Mouse (Mus musculus) midbrain, embryonic 15.5 days (tissue): ENCODE data around the gene Enpp6. TPM values are rescaled to one million over a fixed set of nuclear protein-coding genes. Genes with fewer than 3 reads are reported as not detected.
"Not testable (repeated sequence)": the region's sequence is repeated elsewhere in the genome, so short reads cannot be mapped to it uniquely, and the experiment has no call there.

Experiments used
- ATAC-seq: fragments of 200-750 bp; cut with Nextera tagmentation; replicated peaks from 2 replicates; pipeline ENCODE4 v1.8.0; 2017; ENCODE audit warnings: moderate TSS enrichment
- H3K27ac ChIP-seq: fragments of 300-500 bp; sonication (generic); 2 replicates; pipeline ENCODE4 v1.5.1; 2015; ENCODE audit warnings: mild to moderate bottlenecking, inconsistent platforms
- H3K27me3 ChIP-seq: fragments of 300-500 bp; sonication (generic); replicated peaks from 2 replicates; pipeline ENCODE4 v1.6.1; 2015; ENCODE audit warnings: inconsistent platforms
- H3K36me3 ChIP-seq: fragments of 300-500 bp; sonication (generic); replicated peaks from 2 replicates; pipeline ENCODE4 v1.6.1; 2015; ENCODE audit warnings: inconsistent platforms
- H3K4me1 ChIP-seq: fragments of 300-500 bp; sonication (generic); 2 replicates; pipeline ENCODE4 v1.6.1; 2015; ENCODE audit warnings: inconsistent platforms
- H3K4me2 ChIP-seq: fragments of 300-500 bp; sonication (generic); 2 replicates; pipeline ENCODE4 v1.6.1; 2015; ENCODE audit warnings: inconsistent platforms, mild to moderate bottlenecking, moderate library complexity
- H3K4me3 ChIP-seq: fragments of 300-500 bp; sonication (generic); 2 replicates; pipeline ENCODE4 v1.5.1; 2015; ENCODE audit warnings: mild to moderate bottlenecking, inconsistent platforms
- H3K9ac ChIP-seq: fragments of 300-500 bp; sonication (generic); 2 replicates; pipeline ENCODE4 v1.6.1; 2015; ENCODE audit warnings: mild to moderate bottlenecking, inconsistent platforms
- H3K9me3 ChIP-seq: fragments of 300-500 bp; sonication (generic); 2 replicates; pipeline ENCODE4 v1.6.1; 2016; ENCODE audit warnings: inconsistent platforms
- WGBS: fragments of 180-500 bp; shearing (Covaris S2); methylation state at CpG from one replicate; pipeline ENCODE4 v1.1.7; 2015; ENCODE audit warnings: mixed read lengths; 5-methylcytosine and 5-hydroxymethylcytosine counted together
- polyA plus RNA-seq: library from polyadenylated mRNA; unstranded; fragments of >200 nt; fragmentation: Nextera tagmentation; extraction: Ambion mirVana; gene quantifications from 2 replicates; pipeline ENCODE4 v1.2.1, GENCODE M21; 2015

The Enpp6 gene
- polyA plus RNA-seq, 1 experiment from 2014 or later, result not detected

GRCm38 (mm10) chr8:47008220-47008773 is 21.6 kb downstream of the Enpp6 start:
- no peak overlapping the region for H3K9ac ChIP-seq
- 92% methylated on average over 13 of the region's 13 CpGs for WGBS
- no peak overlapping the region for H3K4me2 ChIP-seq
- no peaks in the 10 kb centered on the region for H3K9me3 ChIP-seq
- ATAC-seq, result no peak
- no peaks in the 10 kb centered on the region for H3K36me3 ChIP-seq
- no peak overlapping the region for H3K27ac ChIP-seq
- no peaks in the 10 kb centered on the region for H3K27me3 ChIP-seq
- no peaks in the 10 kb centered on the region for H3K4me1 ChIP-seq
- no peak overlapping the region for H3K4me3 ChIP-seq

GRCm38 (mm10) chr8:47016268-47016946 is 29.7 kb downstream of the Enpp6 start:
- 35% methylated on average over 13 of the region's 13 CpGs for WGBS
- Histone ChIP-seq H3K27ac (no peak overlapping the region), H3K36me3 (no peaks in the 10 kb centered on the region), H3K9ac (no peak overlapping the region), H3K27me3 (peaks cover 7% of the 10 kb centered on the region; the same call in 1 of the 2 replicates), H3K4me1 (no peaks in the 10 kb centered on the region), H3K4me3 (no peak overlapping the region), H3K4me2 (no peak overlapping the region), H3K9me3 (no peaks in the 10 kb centered on the region)
- peak; percentile 87 for ATAC-seq

GRCm38 (mm10) chr8:47021135-47021555 is 34.5 kb downstream of the Enpp6 start:
- no peak overlapping the region for H3K4me3 ChIP-seq
- H3K4me2 ChIP-seq, result no peak overlapping the region
- H3K27me3 ChIP-seq, result no peaks in the 10 kb centered on the region
- H3K27ac ChIP-seq, result no peak overlapping the region
- 78% methylated on average over 8 of the region's 8 CpGs for WGBS
- no peaks in the 10 kb centered on the region for H3K9me3 ChIP-seq
- H3K9ac ChIP-seq, result no peak overlapping the region
- H3K36me3 ChIP-seq, result no peaks in the 10 kb centered on the region
- ATAC-seq, result no peak
- H3K4me1 ChIP-seq, result no peaks in the 10 kb centered on the region

- Histone ChIP-seq H3K27ac (no peak overlapping the region), H3K9ac (no peak overlapping the region), H3K9me3 (no peaks in the 10 kb centered on the region), H3K36me3 (no peaks in the 10 kb centered on the region), H3K4me1 (no peaks in the 10 kb centered on the region), H3K4me3 (no peak overlapping the region), H3K4me2 (no peak overlapping the region), H3K27me3 (no peaks in the 10 kb centered on the region)
- ATAC-seq, result no peak
- WGBS, result 86% methylated on average over 4 of the region's 4 CpGs
Observed at GRCm38 (mm10) chr8:47024612-47025011, 37.9 kb downstream of the Enpp6 start.

GRCm38 (mm10) chr8:47026841-47027490 is 40.3 kb downstream of the Enpp6 start:
- Histone ChIP-seq H3K9ac (no peak overlapping the region), H3K4me3 (no peak overlapping the region), H3K27me3 (no peaks in the 10 kb centered on the region), H3K4me2 (no peak overlapping the region), H3K9me3 (no peaks in the 10 kb centered on the region), H3K36me3 (no peaks in the 10 kb centered on the region), H3K4me1 (no peaks in the 10 kb centered on the region), H3K27ac (no peak overlapping the region)
- ATAC-seq, result no peak
- 63% methylated on average over 10 of the region's 10 CpGs for WGBS

- H3K4me2 ChIP-seq, result no peak overlapping the region
- no peaks in the 10 kb centered on the region for H3K9me3 ChIP-seq
- no peak for ATAC-seq
- H3K36me3 ChIP-seq, result no peaks in the 10 kb centered on the region
- no peaks in the 10 kb centered on the region for H3K4me1 ChIP-seq
- no peak overlapping the region for H3K9ac ChIP-seq
- no peak overlapping the region for H3K27ac ChIP-seq
- no peaks in the 10 kb centered on the region for H3K27me3 ChIP-seq
- 18% methylated on average over 6 of the region's 6 CpGs for WGBS
- H3K4me3 ChIP-seq, result no peak overlapping the region
Observed at GRCm38 (mm10) chr8:47028474-47028873, 41.8 kb downstream of the Enpp6 start.

- H3K27ac ChIP-seq, result no peak overlapping the region
- H3K9me3 ChIP-seq, result no peaks in the 10 kb centered on the region
- no peak overlapping the region for H3K4me3 ChIP-seq
- no peak for ATAC-seq
- no peaks in the 10 kb centered on the region for H3K27me3 ChIP-seq
- 90% methylated on average over 19 of the region's 19 CpGs for WGBS
- no peaks in the 10 kb centered on the region for H3K4me1 ChIP-seq
- H3K36me3 ChIP-seq, result no peaks in the 10 kb centered on the region
- no peak overlapping the region for H3K9ac ChIP-seq
- no peak overlapping the region for H3K4me2 ChIP-seq
Observed at GRCm38 (mm10) chr8:47030321-47030720, 43.6 kb downstream of the Enpp6 start.

GRCm38 (mm10) chr8:47032081-47032480 is 45.4 kb downstream of the Enpp6 start:
- WGBS, result 83% methylated on average over 7 of the region's 7 CpGs
- Histone ChIP-seq H3K9ac (no peak overlapping the region), H3K27me3 (no peaks in the 10 kb centered on the region), H3K36me3 (no peaks in the 10 kb centered on the region), H3K4me1 (no peaks in the 10 kb centered on the region), H3K9me3 (no peaks in the 10 kb centered on the region), H3K27ac (no peak overlapping the region), H3K4me3 (no peak overlapping the region), H3K4me2 (no peak overlapping the region)
- no peak for ATAC-seq

GRCm38 (mm10) chr8:47033976-47034375 is 47.3 kb downstream of the Enpp6 start:
- no peak overlapping the region for H3K4me2 ChIP-seq
- no peaks in the 10 kb centered on the region for H3K9me3 ChIP-seq
- H3K9ac ChIP-seq, result no peak overlapping the region
- ATAC-seq, result no peak
- H3K27me3 ChIP-seq, result no peaks in the 10 kb centered on the region
- H3K27ac ChIP-seq, result no peak overlapping the region
- no peaks in the 10 kb centered on the region for H3K36me3 ChIP-seq
- 93% methylated on average over 4 of the region's 4 CpGs for WGBS
- no peaks in the 10 kb centered on the region for H3K4me1 ChIP-seq
- no peak overlapping the region for H3K4me3 ChIP-seq

GRCm38 (mm10) chr8:47036501-47036900 is 49.8 kb downstream of the Enpp6 start:
- no peak for ATAC-seq
- Histone ChIP-seq H3K27ac (no peak overlapping the region), H3K4me3 (no peak overlapping the region), H3K27me3 (no peaks in the 10 kb centered on the region), H3K9me3 (no peaks in the 10 kb centered on the region), H3K36me3 (no peaks in the 10 kb centered on the region), H3K9ac (no peak overlapping the region), H3K4me2 (no peak overlapping the region), H3K4me1 (no peaks in the 10 kb centered on the region)
- WGBS, result 80% methylated on average over 8 of the region's 8 CpGs

GRCm38 (mm10) chr8:47037405-47037804 is 50.7 kb downstream of the Enpp6 start:
- WGBS, result 77% methylated on average over 5 of the region's 5 CpGs
- ATAC-seq, result no peak
- no peaks in the 10 kb centered on the region for H3K9me3 ChIP-seq
- H3K27me3 ChIP-seq, result no peaks in the 10 kb centered on the region
- no peak overlapping the region for H3K27ac ChIP-seq
- H3K4me1 ChIP-seq, result no peaks in the 10 kb centered on the region
- no peaks in the 10 kb centered on the region for H3K36me3 ChIP-seq
- no peak overlapping the region for H3K4me3 ChIP-seq
- H3K4me2 ChIP-seq, result no peak overlapping the region
- H3K9ac ChIP-seq, result no peak overlapping the region

- H3K4me2 ChIP-seq, H3K27ac ChIP-seq, H3K4me1 ChIP-seq, H3K36me3 ChIP-seq, H3K27me3 ChIP-seq, H3K9ac ChIP-seq, H3K4me3 ChIP-seq, ATAC-seq, H3K9me3 ChIP-seq: not testable (repeated sequence)
- WGBS, result 84% methylated on average over 4 of the region's 4 CpGs
Observed at GRCm38 (mm10) chr8:47040215-47040614, 53.5 kb downstream of the Enpp6 start.

- Histone ChIP-seq H3K9me3 (no peaks in the 10 kb centered on the region), H3K27ac (no peak overlapping the region), H3K4me1 (no peaks in the 10 kb centered on the region), H3K9ac (no peak overlapping the region), H3K36me3 (no peaks in the 10 kb centered on the region), H3K4me2 (no peak overlapping the region), H3K27me3 (no peaks in the 10 kb centered on the region), H3K4me3 (no peak overlapping the region)
- no peak for ATAC-seq
- WGBS, result 81% methylated on average over 4 of the region's 4 CpGs
Observed at GRCm38 (mm10) chr8:47046340-47046739, 59.7 kb downstream of the Enpp6 start.
